Mouse (Mus musculus) heart, postnatal 0 days (tissue): ENCODE measurements around the gene Slc13a3. TPM values are rescaled to one million over a fixed set of nuclear protein-coding genes. Genes with fewer than 3 reads are reported as not detected.

Experiments used
- ATAC-seq: fragments of 200-750 bp; cut with Nextera tagmentation; 2 replicates; pipeline ENCODE4 v1.8.0; 2017; ENCODE audit warnings: low read depth, moderate number of reproducible peaks, moderate library complexity; ENCODE audit not compliant: insufficient read depth
- DNase-seq: peaks from one replicate; pipeline ENCODE4 v3.0.0-alpha.2; 2016; ENCODE audit warnings: low spot score
- H3K27ac ChIP-seq: fragments of 300-500 bp; sonication (generic); 2 replicates; pipeline ENCODE4 v1.5.1; 2014; ENCODE audit warnings: low read depth, mild to moderate bottlenecking
- H3K27me3 ChIP-seq: fragments of 300-500 bp; sonication (generic); 2 replicates; pipeline ENCODE4 v1.6.1; 2014; ENCODE audit warnings: low read length, mixed read lengths; ENCODE audit not compliant: control insufficient read depth, insufficient read depth
- H3K36me3 ChIP-seq: fragments of 300-500 bp; sonication (generic); replicated peaks from 2 replicates; pipeline ENCODE4 v1.6.1; 2014; ENCODE audit warnings: low read length, mixed read lengths; ENCODE audit not compliant: control insufficient read depth, insufficient read depth
- H3K4me1 ChIP-seq: fragments of 300-500 bp; sonication (generic); 2 replicates; pipeline ENCODE4 v1.6.1; 2014; ENCODE audit warnings: antibody characterized with exemption; ENCODE audit not compliant: control insufficient read depth, insufficient read depth
- H3K4me2 ChIP-seq: fragments of 300-500 bp; sonication (generic); 2 replicates; pipeline ENCODE4 v1.6.1; 2014; ENCODE audit warnings: low read depth, mild to moderate bottlenecking, low read length, moderate library complexity
- H3K4me3 ChIP-seq: fragments of 300-500 bp; sonication (generic); 2 replicates; pipeline ENCODE4 v1.5.1; 2014; ENCODE audit warnings: low read depth, low read length
- H3K9ac ChIP-seq: fragments of 300-500 bp; sonication (generic); replicated peaks from 2 replicates; pipeline ENCODE4 v1.6.1; 2014; ENCODE audit warnings: low read depth, low read length, mixed read lengths
- H3K9me3 ChIP-seq: fragments of 300-500 bp; sonication (generic); replicated peaks from 2 replicates; pipeline ENCODE4 v1.6.1; 2016; ENCODE audit warnings: low read length; ENCODE audit not compliant: control insufficient read depth
- CTCF ChIP-seq: IDR thresholded peaks from 2 replicates; pipeline ENCODE4 v1.5.1; 2016; ENCODE audit warnings: antibody characterized with exemption, control low read depth, low read depth
- EP300 ChIP-seq: IDR thresholded peaks from 2 replicates; pipeline ENCODE4 v1.6.1; 2016; ENCODE audit warnings: antibody characterized with exemption, low read depth
- WGBS: fragments of 180-500 bp; shearing (Covaris S2); extraction: QIAGEN DNeasy Blood & Tissue Kit; methylation state at CpG from one replicate; pipeline ENCODE4 v1.1.7; 2014; 5-methylcytosine and 5-hydroxymethylcytosine counted together
- polyA plus RNA-seq: library from polyadenylated mRNA; unstranded; fragments of >200 nt; fragmentation: Nextera tagmentation; extraction: Ambion mirVana; gene quantifications from 2 replicates; pipeline ENCODE4 v1.2.1, GENCODE M21; 2015
- total RNA-seq: library from RNA; depleted of rRNA; stranded (reverse); fragments of >200 nt; gene quantifications from 2 replicates; pipeline ENCODE4 v1.2.3, GENCODE M21; 2014; ENCODE audit warnings: low replicate concordance

Gene Slc13a3
- total and polyA plus RNA-seq, 2 experiments from 2014 or later = 0.16 TPM; not detected in 1

- TF ChIP-seq EP300 (no peak), CTCF (no peak)
- WGBS = 75% methylated on average over 4 of the region's 4 CpGs
- no peak overlapping the region for H3K4me3 ChIP-seq
- H3K27me3 ChIP-seq = no peaks in the 10 kb centered on the region
- H3K4me1 ChIP-seq = peaks cover 7% of the 10 kb centered on the region; the same call in 1 of the 2 replicates
- H3K4me2 ChIP-seq = no peak overlapping the region
- H3K9ac ChIP-seq = no peak overlapping the region
- H3K9me3 ChIP-seq = no peaks in the 10 kb centered on the region
- ATAC-seq (no peak), DNase-seq (no peak)
- no peak overlapping the region for H3K27ac ChIP-seq
- H3K36me3 ChIP-seq = no peaks in the 10 kb centered on the region
These were observed 80.9 kb downstream of the Slc13a3 start for GRCm38 (mm10) chr2:165392156-165392555.

DNA sequence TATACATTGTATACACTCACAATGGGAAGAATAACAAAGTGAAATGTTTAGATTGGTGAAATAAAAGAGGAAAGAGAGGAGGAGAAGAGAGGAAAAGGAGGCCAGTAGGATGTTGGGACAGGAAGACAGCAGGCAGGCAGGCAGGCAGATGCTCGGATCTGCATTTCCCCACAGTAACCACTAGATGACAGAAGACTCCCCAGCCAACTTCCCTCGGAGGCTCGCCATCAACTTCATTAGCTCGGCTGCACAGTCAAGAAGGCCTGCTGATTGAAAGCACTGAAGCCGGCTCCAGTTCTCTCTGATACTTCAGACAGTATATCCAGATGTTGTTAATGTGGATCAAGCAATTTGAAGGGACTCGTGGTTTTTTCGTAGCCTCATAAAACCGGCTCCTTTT, 81.5 kb downstream of the Slc13a3 start:
- no peak overlapping the region for H3K4me2 ChIP-seq
- TF ChIP-seq EP300 (no peak), CTCF (peak; percentile 77)
- H3K36me3 ChIP-seq = peaks cover 2% of the 10 kb centered on the region; the same call in 1 of the 2 replicates
- no peak overlapping the region for H3K4me3 ChIP-seq
- H3K27me3 ChIP-seq = no peaks in the 10 kb centered on the region
- H3K4me1 ChIP-seq = peaks cover 9% of the 10 kb centered on the region; the same call in 1 of the 2 replicates
- no peaks in the 10 kb centered on the region for H3K9me3 ChIP-seq
- H3K27ac ChIP-seq = no peak overlapping the region
- ATAC-seq (no peak), DNase-seq (peak; percentile 66)
- WGBS = 14% methylated on average over 8 of the region's 8 CpGs
- no peak overlapping the region for H3K9ac ChIP-seq

DNA sequence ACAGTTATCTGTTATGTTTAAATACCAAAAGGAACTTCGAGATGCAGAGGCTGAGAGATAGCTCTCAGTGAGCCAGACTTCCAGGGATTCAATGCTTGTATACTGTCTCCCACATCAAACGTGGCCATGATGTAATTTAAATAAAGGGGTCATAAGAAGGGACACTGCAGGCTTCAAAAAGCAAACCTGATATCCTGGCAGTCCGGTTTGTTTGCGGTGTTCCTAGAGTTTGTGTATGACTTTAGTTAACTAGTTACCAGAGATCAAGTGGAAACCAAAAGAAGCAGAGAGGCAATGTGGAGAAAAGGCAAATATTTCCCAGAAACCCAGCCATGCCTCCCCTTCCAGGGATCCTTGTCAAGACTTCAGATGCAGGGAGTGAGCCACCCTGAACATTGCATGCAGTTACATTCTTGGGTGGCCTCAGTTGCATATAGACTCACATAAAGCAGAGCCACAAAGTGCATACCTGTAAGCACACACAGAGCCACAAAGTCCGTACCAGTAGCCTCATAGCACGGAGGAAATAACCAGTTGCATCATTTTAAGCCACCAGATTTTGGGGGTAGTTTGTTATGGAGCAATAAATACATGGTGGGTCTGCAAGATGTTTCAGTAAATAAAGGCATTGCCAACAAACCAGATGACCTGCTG, 83.6 kb downstream of the Slc13a3 start:
- H3K27ac ChIP-seq = no peak overlapping the region
- peaks cover 23% of the 10 kb centered on the region for H3K36me3 ChIP-seq
- 70% methylated on average over 6 of the region's 6 CpGs for WGBS
- no peak overlapping the region for H3K4me3 ChIP-seq
- no peaks in the 10 kb centered on the region for H3K27me3 ChIP-seq
- peaks cover 9% of the 10 kb centered on the region; the same call in 1 of the 2 replicates for H3K4me1 ChIP-seq
- H3K4me2 ChIP-seq = no peak overlapping the region
- ATAC-seq (no peak), DNase-seq (no peak)
- no peak overlapping the region for H3K9ac ChIP-seq
- no peaks in the 10 kb centered on the region for H3K9me3 ChIP-seq
- TF ChIP-seq EP300 = no peak
- TF ChIP-seq CTCF = no peak

- Histone ChIP-seq H3K9me3 (no peaks in the 10 kb centered on the region), H3K9ac (peak within 1 kb of the TSS; percentile 75), H3K4me3 (peak within 1 kb of the TSS; percentile 77), H3K27me3 (no peaks in the 10 kb centered on the region), H3K36me3 (peaks cover 37% of the 10 kb centered on the region), H3K4me1 (peaks cover 9% of the 10 kb centered on the region; the same call in 1 of the 2 replicates), H3K27ac (peak within 1 kb of the TSS; percentile 73), H3K4me2 (peak within 1 kb of the TSS; percentile 95)
- TF ChIP-seq CTCF = no peak
- no peak for TF ChIP-seq EP300
- ATAC-seq (peak; percentile 98), DNase-seq (peak; percentile 92)
- WGBS = under 1% methylated on average over 40 of the region's 40 CpGs
These were observed 85.1 kb downstream of the Slc13a3 start, which contains the start of gene Zfp334 for GRCm38 (mm10) chr2:165387844-165388495. Zfp334 (minus strand) TSS chr2:165388259.

- no peaks in the 10 kb centered on the region for H3K9me3 ChIP-seq
- ATAC-seq (no peak), DNase-seq (no peak)
- H3K9ac ChIP-seq = peak overlapping the region; percentile 75
- no peaks in the 10 kb centered on the region for H3K27me3 ChIP-seq
- TF ChIP-seq CTCF = no peak
- no peak for TF ChIP-seq EP300
- 17% methylated on average over 4 of the region's 4 CpGs for WGBS
- H3K4me3 ChIP-seq = peak overlapping the region; percentile 77
- H3K4me1 ChIP-seq = peaks cover 9% of the 10 kb centered on the region; the same call in 1 of the 2 replicates
- peak overlapping the region; percentile 73; the same call in 1 of the 2 replicates for H3K27ac ChIP-seq
- peaks cover 43% of the 10 kb centered on the region for H3K36me3 ChIP-seq
- H3K4me2 ChIP-seq = peak overlapping the region; percentile 95
These were observed 85.7 kb downstream of the Slc13a3 start for GRCm38 (mm10) chr2:165387370-165387769.
